Mouse (Mus musculus) hindbrain, embryonic 16.5 days (tissue): ENCODE results near the gene Layn. TPM values are rescaled to one million over a fixed set of nuclear protein-coding genes. Genes with fewer than 3 reads are reported as not detected.

Experiments used
- ATAC-seq: fragments of 200-750 bp; cut with Nextera tagmentation; 2 replicates; pipeline ENCODE4 v1.8.0; 2017; ENCODE audit warnings: moderate TSS enrichment, moderate library complexity
- H3K27ac ChIP-seq: fragments of 300-500 bp; sonication (generic); 2 replicates; pipeline ENCODE4 v1.5.1; 2014; ENCODE audit warnings: low read depth, mild to moderate bottlenecking, control low read depth, low read length, moderate library complexity
- H3K27me3 ChIP-seq: fragments of 300-500 bp; sonication (generic); replicated peaks from 2 replicates; pipeline ENCODE4 v1.6.1; 2014; ENCODE audit warnings: low read length; ENCODE audit not compliant: control insufficient read depth, insufficient read depth
- H3K36me3 ChIP-seq: fragments of 300-500 bp; sonication (generic); 2 replicates; pipeline ENCODE4 v1.6.1; 2014; ENCODE audit warnings: mild to moderate bottlenecking, low read length, moderate library complexity, mixed read lengths; ENCODE audit not compliant: control insufficient read depth, insufficient read depth
- H3K4me1 ChIP-seq: fragments of 300-500 bp; sonication (generic); 2 replicates; pipeline ENCODE4 v1.6.1; 2014; ENCODE audit warnings: low read depth, low read length; ENCODE audit not compliant: control insufficient read depth, insufficient read depth
- H3K4me2 ChIP-seq: fragments of 300-500 bp; sonication (generic); 2 replicates; pipeline ENCODE4 v1.6.1; 2014; ENCODE audit warnings: mild to moderate bottlenecking, low read length, control low read depth, moderate library complexity
- H3K4me3 ChIP-seq: fragments of 300-500 bp; sonication (generic); 2 replicates; pipeline ENCODE4 v1.5.1; 2014; ENCODE audit warnings: mild to moderate bottlenecking, low read length, control low read depth, moderate library complexity
- H3K9ac ChIP-seq: fragments of 300-500 bp; sonication (generic); 2 replicates; pipeline ENCODE4 v1.6.1; 2014; ENCODE audit warnings: low read depth, mild to moderate bottlenecking, control low read depth, low read length, moderate library complexity
- H3K9me3 ChIP-seq: fragments of 300-500 bp; sonication (generic); 2 replicates; pipeline ENCODE4 v1.6.1; 2014; ENCODE audit warnings: mild to moderate bottlenecking, low read length, moderate library complexity; ENCODE audit not compliant: control insufficient read depth
- WGBS: fragments of 180-500 bp; shearing (Covaris S2); extraction: QIAGEN DNeasy Blood & Tissue Kit; methylation state at CpG from one replicate; pipeline ENCODE4 v1.1.7; 2014; 5-methylcytosine and 5-hydroxymethylcytosine counted together
- polyA plus RNA-seq: library from polyadenylated mRNA; unstranded; fragments of >200 nt; fragmentation: Nextera tagmentation; extraction: Ambion mirVana; gene quantifications from 2 replicates; pipeline ENCODE4 v1.2.1, GENCODE M21; 2015

Layn gene
- polyA plus RNA-seq, 1 experiment from 2014 or later, result 2.5 TPM

DNA sequence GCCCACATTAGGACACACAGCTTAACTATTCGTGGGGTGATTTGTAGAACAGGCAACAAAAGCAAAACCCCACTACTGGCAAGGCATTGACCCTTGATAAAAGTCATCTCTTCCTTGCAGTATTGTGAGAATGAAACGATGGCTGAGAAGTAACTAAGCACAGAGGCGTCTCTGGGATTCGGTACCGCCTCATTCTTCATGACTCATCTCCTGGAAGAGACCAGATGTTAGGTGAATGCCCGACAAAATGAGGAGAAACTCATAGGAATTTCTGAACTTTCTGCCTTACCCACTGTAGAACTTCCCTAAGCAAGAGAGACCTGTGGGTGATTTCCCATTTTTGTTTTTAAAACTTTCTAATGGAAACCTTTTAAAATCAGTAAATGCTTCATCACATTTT, 34.8 kb downstream of the Layn start:
- Histone ChIP-seq H3K4me3 (no peak overlapping the region), H3K4me2 (no peak overlapping the region), H3K9ac (no peak overlapping the region), H3K36me3 (no peaks in the 10 kb centered on the region), H3K4me1 (no peaks in the 10 kb centered on the region), H3K27me3 (no peaks in the 10 kb centered on the region), H3K9me3 (no peaks in the 10 kb centered on the region), H3K27ac (no peak overlapping the region)
- no peak for ATAC-seq
- WGBS, result 81% methylated on average over 6 of the region's 6 CpGs

DNA sequence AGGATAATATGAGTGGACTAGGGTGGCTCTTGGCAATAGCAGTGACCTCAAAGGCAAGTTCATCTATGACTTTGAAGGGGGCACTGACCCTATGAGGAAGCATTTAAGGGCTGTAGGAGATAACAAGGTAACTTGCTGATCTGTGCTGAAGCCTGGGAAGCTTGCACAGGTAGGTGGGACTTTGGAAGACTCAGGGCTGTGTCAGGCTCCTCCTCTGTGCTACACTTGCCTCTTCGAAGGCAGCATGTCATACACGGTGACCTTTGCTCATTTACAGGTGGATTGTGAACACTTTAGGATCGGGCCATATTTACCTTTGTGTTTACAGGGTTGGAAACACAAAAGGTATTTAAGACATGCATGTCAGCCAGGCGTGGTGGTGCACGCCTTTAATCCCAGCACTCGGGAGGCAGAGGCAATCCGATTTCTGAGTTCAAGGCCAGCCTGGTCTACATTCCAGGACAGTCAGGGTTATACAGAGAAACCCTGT, 35.4 kb downstream of the Layn start:
- Histone ChIP-seq H3K36me3 (no peaks in the 10 kb centered on the region), H3K27ac (no peak overlapping the region), H3K4me3 (no peak overlapping the region), H3K4me1 (no peaks in the 10 kb centered on the region), H3K4me2 (no peak overlapping the region), H3K27me3 (no peaks in the 10 kb centered on the region), H3K9me3 (no peaks in the 10 kb centered on the region), H3K9ac (no peak overlapping the region)
- 94% methylated on average over 7 of the region's 7 CpGs for WGBS
- no peak for ATAC-seq

DNA sequence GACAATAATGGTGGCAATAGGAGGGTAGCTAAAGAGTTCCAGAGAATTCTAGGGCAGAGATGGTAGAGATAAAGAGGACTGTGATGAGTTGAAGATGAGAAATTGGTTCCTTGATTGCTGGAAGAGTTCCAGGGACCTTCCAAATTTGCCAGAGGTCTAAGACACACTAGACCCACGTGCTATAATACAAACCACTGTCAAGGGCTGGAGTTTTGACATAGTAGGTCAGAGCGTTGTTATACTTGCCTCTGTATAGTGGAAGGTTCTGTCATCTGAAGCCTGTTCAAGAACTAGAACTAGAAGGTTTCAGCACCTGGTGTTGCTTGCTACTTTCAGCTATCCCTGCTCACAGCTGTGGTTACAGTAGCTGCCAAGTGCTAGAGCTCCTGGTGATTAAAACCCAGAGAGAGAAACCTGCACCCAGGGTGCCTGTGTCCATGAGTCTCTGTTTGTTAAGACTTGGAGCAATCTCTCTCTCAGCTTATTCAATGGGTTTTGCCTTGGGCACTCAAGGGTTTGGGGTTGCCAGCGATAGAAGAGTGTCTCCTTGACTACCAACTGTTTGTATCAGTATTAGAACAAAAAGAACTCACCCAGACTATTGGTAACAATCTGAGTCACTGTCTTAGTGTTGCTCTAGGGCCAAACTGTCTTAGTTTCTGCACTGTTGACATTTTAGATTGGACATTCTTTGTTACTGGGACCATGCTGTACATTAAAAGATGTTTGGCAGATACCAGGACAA, 43.9 kb downstream of the Layn start:
- Histone ChIP-seq H3K27ac (no peak overlapping the region), H3K9ac (no peak overlapping the region), H3K27me3 (no peaks in the 10 kb centered on the region), H3K4me3 (no peak overlapping the region), H3K36me3 (no peaks in the 10 kb centered on the region), H3K4me1 (no peaks in the 10 kb centered on the region), H3K9me3 (no peaks in the 10 kb centered on the region), H3K4me2 (no peak overlapping the region)
- 83% methylated on average over 3 of the region's 3 CpGs for WGBS
- ATAC-seq, result no peak

DNA sequence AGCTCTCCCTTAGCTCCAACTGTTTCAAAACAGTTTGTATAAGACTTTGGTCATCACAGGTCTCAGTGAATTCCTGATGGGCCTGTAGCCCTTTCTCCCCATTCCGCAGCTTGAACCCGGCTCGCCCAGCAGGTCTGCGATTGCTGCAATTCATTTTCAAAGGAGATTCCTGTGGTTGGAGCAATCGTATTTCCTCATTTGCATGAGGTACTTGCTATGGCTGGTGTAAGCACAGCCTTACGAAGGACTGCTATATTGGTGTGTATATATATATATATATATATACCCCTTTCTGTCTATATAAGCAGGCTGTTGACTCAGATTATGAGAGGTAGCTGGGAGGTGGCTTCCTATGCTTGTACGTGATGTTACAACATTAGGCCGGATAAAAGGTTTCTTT, 44.6 kb downstream of the Layn start:
- Histone ChIP-seq H3K36me3 (no peaks in the 10 kb centered on the region), H3K4me1 (no peaks in the 10 kb centered on the region), H3K4me3 (no peak overlapping the region), H3K27me3 (no peaks in the 10 kb centered on the region), H3K9me3 (no peaks in the 10 kb centered on the region), H3K4me2 (no peak overlapping the region), H3K27ac (no peak overlapping the region), H3K9ac (no peak overlapping the region)
- no peak for ATAC-seq
- WGBS, result 69% methylated on average over 8 of the region's 8 CpGs

DNA sequence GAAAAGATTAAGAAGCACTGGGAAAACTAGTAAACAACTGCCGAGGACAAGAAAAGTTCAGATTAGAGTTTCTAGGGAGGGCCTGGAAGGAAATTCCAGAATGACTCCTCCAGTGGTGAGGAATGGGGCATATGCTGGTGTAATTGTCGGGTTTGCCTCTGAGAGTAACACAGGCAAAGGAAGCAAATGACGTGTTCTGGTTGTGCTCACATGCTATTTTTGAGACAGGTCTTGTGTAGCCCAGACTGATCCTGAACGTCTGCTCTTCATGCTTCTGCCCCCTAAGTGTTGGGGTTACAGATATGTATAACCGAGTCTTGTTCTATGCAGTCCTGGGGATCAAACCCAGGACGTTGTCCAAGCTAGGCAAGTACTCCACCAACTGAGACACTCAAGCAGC, 45.3 kb downstream of the Layn start:
- H3K4me3 ChIP-seq, result no peak overlapping the region
- no peak overlapping the region for H3K9ac ChIP-seq
- no peak for ATAC-seq
- H3K9me3 ChIP-seq, result no peaks in the 10 kb centered on the region
- no peak overlapping the region for H3K27ac ChIP-seq
- H3K4me1 ChIP-seq, result no peaks in the 10 kb centered on the region
- H3K27me3 ChIP-seq, result no peaks in the 10 kb centered on the region
- H3K4me2 ChIP-seq, result no peak overlapping the region
- 66% methylated on average over 6 of the region's 6 CpGs for WGBS
- no peaks in the 10 kb centered on the region for H3K36me3 ChIP-seq

DNA sequence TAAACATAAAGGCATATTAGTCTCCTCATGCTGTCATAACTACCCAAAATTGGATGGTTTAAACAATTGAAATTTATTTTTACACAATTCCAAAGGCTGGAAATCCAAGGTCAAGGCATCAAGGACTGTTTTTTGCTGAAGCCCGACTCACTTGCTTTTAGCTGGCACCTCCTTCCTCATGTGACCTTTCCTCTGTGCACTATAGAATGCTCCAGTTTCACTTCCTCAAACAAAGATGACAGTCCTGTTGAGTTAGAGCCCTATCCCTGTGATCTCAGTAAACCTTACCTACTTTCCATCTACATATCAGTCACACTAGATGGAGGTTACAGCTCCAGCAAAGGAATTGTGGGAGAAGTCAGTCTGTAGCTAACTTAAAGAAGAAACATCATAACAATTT, 46.7 kb downstream of the Layn start:
- H3K4me1 ChIP-seq, result no peaks in the 10 kb centered on the region
- no peaks in the 10 kb centered on the region for H3K9me3 ChIP-seq
- no peak overlapping the region for H3K4me3 ChIP-seq
- 67% methylated on average over 1 of the region's 1 CpGs for WGBS
- H3K27ac ChIP-seq, result no peak overlapping the region
- no peak overlapping the region for H3K4me2 ChIP-seq
- no peak for ATAC-seq
- no peaks in the 10 kb centered on the region for H3K36me3 ChIP-seq
- H3K27me3 ChIP-seq, result no peaks in the 10 kb centered on the region
- no peak overlapping the region for H3K9ac ChIP-seq

DNA sequence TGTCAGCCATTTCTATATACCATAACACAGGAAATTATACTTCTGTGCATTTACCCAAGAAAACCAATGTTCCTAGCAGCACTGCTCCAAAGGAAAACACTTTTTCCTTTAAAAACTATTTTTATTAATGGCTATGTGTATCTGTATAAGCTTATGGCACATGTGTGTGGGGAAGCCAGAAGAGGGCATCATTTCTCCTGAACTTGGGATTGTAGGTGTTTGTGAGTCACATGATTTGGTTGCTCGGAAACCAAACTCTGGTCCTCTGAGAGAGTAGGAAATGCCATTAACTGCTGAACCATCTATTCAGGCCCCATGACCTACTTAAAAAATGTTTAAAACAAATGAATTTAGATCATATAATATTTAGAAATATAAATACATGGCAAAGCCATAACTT, 49.9 kb downstream of the Layn start:
- no peaks in the 10 kb centered on the region for H3K4me1 ChIP-seq
- 84% methylated on average over 1 of the region's 1 CpGs for WGBS
- H3K27me3 ChIP-seq, result no peaks in the 10 kb centered on the region
- H3K4me3 ChIP-seq, result no peak overlapping the region
- no peak overlapping the region for H3K9ac ChIP-seq
- no peak overlapping the region for H3K27ac ChIP-seq
- no peaks in the 10 kb centered on the region for H3K36me3 ChIP-seq
- H3K9me3 ChIP-seq, result no peaks in the 10 kb centered on the region
- H3K4me2 ChIP-seq, result no peak overlapping the region
- ATAC-seq, result no peak

DNA sequence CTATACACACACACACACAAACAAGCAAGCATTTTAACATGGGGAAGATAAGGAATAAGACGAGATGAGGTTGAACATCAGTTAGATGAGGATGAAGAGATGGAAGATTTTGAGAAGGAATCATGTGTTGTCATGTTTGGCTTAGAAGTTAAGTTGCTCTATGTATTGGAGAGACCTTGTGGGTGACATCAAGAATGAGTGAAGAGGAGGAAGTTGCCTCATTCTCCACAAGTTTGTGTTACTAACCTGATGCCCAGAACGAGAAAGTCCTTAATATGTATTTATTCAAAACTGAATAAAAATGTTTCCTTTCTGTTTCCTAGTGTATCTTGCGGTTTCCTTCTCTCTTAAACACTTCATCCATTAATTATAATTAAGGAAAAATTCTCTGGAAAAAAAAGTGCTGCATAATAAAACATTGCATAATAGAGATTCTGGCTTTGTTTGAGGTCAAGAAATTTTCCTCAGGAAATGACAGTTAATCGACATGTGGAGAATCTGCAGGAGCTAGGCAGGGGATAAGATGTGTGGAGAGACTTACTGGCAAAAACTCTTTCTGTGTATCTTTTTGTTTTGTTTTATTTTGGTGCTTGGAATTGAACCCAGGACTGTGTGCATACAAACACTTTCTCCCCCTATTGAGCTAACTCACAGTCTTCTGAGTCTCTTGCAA, 55.6 kb downstream of the Layn start:
- H3K9ac ChIP-seq, result no peak overlapping the region
- H3K4me1 ChIP-seq, result no peaks in the 10 kb centered on the region
- ATAC-seq, result no peak
- 88% methylated on average over 4 of the region's 4 CpGs for WGBS
- H3K4me2 ChIP-seq, result no peak overlapping the region
- no peaks in the 10 kb centered on the region for H3K36me3 ChIP-seq
- no peak overlapping the region for H3K4me3 ChIP-seq
- no peaks in the 10 kb centered on the region for H3K27me3 ChIP-seq
- no peaks in the 10 kb centered on the region for H3K9me3 ChIP-seq
- H3K27ac ChIP-seq, result no peak overlapping the region

DNA sequence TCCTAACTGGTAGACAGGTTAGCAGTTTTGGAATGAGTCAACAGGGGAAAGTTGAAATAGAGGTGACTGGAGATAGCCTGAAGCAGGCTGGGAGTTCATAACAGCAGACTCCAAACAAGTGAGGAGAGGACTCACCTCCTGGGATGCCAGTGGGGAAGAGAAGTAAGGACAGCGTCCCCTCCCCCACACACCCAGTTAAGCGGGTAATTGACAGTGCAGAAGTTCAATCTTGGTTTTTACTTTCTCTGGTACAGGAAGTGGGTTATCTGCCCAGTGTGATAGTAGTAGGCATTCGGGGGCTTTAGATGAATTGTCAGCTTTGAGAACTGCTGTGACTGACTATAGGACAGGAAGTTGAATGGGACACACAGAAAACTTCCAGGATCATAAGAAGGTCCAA, 56.5 kb downstream of the Layn start:
- Histone ChIP-seq H3K9ac (no peak overlapping the region), H3K9me3 (no peaks in the 10 kb centered on the region), H3K4me2 (no peak overlapping the region), H3K36me3 (no peaks in the 10 kb centered on the region), H3K4me3 (no peak overlapping the region), H3K27me3 (no peaks in the 10 kb centered on the region), H3K4me1 (no peaks in the 10 kb centered on the region), H3K27ac (no peak overlapping the region)
- WGBS, result 77% methylated on average over 3 of the region's 3 CpGs
- no peak for ATAC-seq
